Mouse (Mus musculus) layer of hippocampus, adult 9-10 months (tissue): Measurements from ENCODE around the gene Parvb.

Source experiments
- DNase-seq: peaks from one replicate; pipeline ENCODE4 v3.0.0; 2022; ENCODE audit warnings: low spot score

Gene Parvb

GRCm38 (mm10) chr15:84324870-84325553 lies 93.2 kb downstream of the Parvb start:
- no peak for DNase-seq

GRCm38 (mm10) chr15:84325736-84326135 lies 93.9 kb downstream of the Parvb start:
- no peak for DNase-seq

- no peak for DNase-seq
Measured at GRCm38 (mm10) chr15:84328870-84329269, 97.0 kb downstream of the Parvb start.

GRCm38 (mm10) chr15:84329940-84330339 lies 98.1 kb downstream of the Parvb start:
- no peak for DNase-seq

GRCm38 (mm10) chr15:84331066-84331612 lies 99.3 kb downstream of the Parvb start:
- no peak for DNase-seq

- DNase-seq: no peak
Measured at GRCm38 (mm10) chr15:84336281-84336817, 104.5 kb downstream of the Parvb start.

- DNase-seq: no peak
Measured at GRCm38 (mm10) chr15:84337599-84337998, 105.8 kb downstream of the Parvb start.

GRCm38 (mm10) chr15:84340926-84341325 lies 109.1 kb downstream of the Parvb start:
- no peak for DNase-seq

- no peak for DNase-seq
Measured at GRCm38 (mm10) chr15:84348769-84349168, 116.9 kb downstream of the Parvb start.

GRCm38 (mm10) chr15:84349915-84350738 lies 118.3 kb downstream of the Parvb start:
- no peak for DNase-seq

- no peak for DNase-seq
Measured at GRCm38 (mm10) chr15:84351342-84351741, 119.5 kb downstream of the Parvb start.

- peak; percentile 32 for DNase-seq
Measured at GRCm38 (mm10) chr15:84351915-84352844, 120.3 kb downstream of the Parvb start.

GRCm38 (mm10) chr15:84355081-84355480 lies 123.2 kb downstream of the Parvb start:
- DNase-seq: no peak

- DNase-seq: no peak
Measured at GRCm38 (mm10) chr15:84364746-84365145, 132.9 kb downstream of the Parvb start.
